Mouse (Mus musculus): ENCODE results near the gene Trmu. TPM values are rescaled to one million over a fixed set of nuclear protein-coding genes. Genes with fewer than 3 reads are reported as not detected.

The Trmu gene
- polyA plus RNA-seq (2015; fragmentation: Nextera tagmentation; extraction: Ambion mirVana) = 26.5 and 26.6 TPM in 2 replicates

DNA sequence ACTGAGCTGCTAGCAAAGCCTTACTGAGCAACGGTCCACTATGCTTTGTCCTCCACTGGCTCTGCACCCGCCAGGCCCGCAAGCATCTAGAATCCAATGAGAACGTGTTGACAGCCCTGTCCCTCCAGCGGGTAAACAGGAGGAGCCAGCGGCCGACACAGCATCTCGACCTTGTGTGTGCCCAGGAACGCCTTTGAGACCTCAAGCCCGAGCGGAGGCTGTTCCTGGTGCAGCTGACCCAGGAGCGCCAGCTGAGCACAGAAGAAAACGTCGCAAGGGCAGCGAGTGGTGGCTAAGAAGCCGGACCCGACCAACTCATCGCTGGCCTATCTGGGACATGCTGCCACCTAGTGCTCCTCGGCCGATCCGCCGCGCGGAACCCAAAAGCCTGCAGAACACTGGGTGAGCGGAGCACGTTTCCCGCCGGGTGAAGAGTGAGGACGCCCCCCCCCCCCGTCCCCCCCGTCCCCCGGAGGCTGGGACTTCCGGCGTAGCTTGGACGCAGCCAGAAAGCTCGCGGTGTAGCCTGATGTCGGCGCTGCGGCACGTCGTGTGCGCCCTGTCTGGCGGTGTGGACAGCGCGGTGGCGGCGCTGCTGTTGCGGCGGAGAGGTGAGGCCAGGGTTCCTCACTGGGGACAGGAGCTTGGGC, at the start of gene Trmu:
Gene Trmu (plus strand): TSS at position 465 of the 650 bp plus-strand sequence.
- Histone ChIP-seq H3K9me3 (ENCODE audit: low read length) (no peaks in the 10 kb centered on the region), H3K27me3 (replicated peaks; ENCODE audit: insufficient read depth, low read length) (no peaks in the 10 kb centered on the region), H3K4me3 (ENCODE audit: low read depth, low read length) (peak within 1 kb of the TSS; percentile 64), H3K4me1 (ENCODE audit: insufficient read depth, low read depth, low read length) (no peaks in the 10 kb centered on the region; the same call in 1 of the 2 replicates), H3K27ac (ENCODE audit: low read length) (peak within 1 kb of the TSS; percentile 87), H3K36me3 (ENCODE audit: insufficient read depth, low read length) (peaks cover 4% of the 10 kb centered on the region; the same call in 1 of the 2 replicates), H3K4me2 (replicated peaks; ENCODE audit: low read depth, low read length) (peak within 1 kb of the TSS; percentile 77), H3K9ac (replicated peaks; ENCODE audit: low read depth) (peak within 1 kb of the TSS; percentile 70)
- WGBS = 2% methylated on average over 47 of the region's 50 CpGs
- DNase-seq (ENCODE audit: low spot score) = peak; percentile 96
- TF ChIP-seq EP300 (IDR thresholded peaks at IDR 0.05) (no peak), CTCF (IDR thresholded peaks at IDR 0.05) (peak; percentile 76)
- peak; percentile 97 for ATAC-seq

DNA sequence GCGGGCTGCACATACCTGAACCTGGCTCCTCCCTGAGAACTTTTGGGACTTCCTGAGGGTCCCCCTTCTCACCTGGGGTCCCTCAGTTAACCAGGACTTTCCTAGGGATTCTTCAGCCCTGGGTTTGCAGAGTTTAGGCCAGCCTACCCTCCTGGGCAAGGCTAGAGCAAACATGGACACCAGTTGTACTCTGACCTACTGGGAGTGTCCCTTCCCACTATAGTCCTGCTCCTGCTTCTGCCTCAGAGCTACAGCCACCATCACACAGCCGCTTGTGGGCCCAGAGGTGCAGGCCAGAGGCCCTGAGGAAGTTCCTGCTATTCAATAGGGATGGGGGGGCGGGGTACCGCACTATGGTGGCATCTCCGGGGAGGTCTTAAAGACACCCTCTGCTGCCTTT, 49.6 kb upstream of the Trmu start:
- ATAC-seq = no peak
- no peak overlapping the region for H3K27ac ChIP-seq (ENCODE audit: low read length)

DNA sequence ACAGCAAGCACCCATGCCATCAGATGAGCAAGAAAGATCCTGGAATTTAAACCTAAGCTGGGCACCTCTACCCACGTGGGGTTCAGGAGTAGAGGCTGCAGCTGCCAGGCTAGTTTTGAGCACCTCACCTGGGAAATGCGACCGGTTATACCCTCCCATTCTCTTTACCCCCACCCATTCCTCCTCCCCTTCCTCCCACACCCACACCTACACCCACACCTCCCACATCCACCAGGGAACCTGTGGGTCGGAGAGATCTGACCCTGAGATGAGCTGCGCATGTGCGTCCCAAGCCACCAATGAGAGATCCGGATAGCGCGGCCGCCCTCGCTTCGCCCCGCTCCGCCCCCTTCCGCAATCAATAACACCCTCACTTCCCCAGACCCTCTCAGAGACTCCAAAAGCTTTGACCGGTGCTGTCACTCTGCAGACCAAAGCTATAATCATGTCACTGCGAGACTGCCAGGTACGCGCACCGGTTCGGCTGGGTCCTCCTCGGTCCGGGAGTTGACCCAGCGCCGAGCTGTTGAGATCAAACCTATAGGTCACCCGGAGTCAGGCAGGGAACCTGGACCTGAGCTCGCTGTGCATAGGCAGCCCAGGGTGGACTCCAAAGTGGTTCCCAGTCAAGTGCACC, 47.0 kb upstream of the Trmu start, which contains the start of gene Ttc38:
Gene Ttc38 (plus strand): TSS at position 353 of the 637 bp plus-strand sequence.
- ATAC-seq = peak; percentile 93
- WGBS = 2% methylated on average over 27 of the region's 27 CpGs
- Histone ChIP-seq H3K36me3 (ENCODE audit: insufficient read depth, low read length) (no peaks in the 10 kb centered on the region), H3K27me3 (replicated peaks; ENCODE audit: insufficient read depth, low read length) (no peaks in the 10 kb centered on the region), H3K4me1 (ENCODE audit: insufficient read depth, low read depth, low read length) (no peaks in the 10 kb centered on the region; the same call in 1 of the 2 replicates), H3K9ac (replicated peaks; ENCODE audit: low read depth) (peak within 1 kb of the TSS; percentile 55), H3K9me3 (ENCODE audit: low read length) (no peaks in the 10 kb centered on the region), H3K4me3 (ENCODE audit: low read depth, low read length) (peak within 1 kb of the TSS; percentile 49), H3K27ac (ENCODE audit: low read length) (peak within 1 kb of the TSS; percentile 48), H3K4me2 (replicated peaks; ENCODE audit: low read depth, low read length) (peak within 1 kb of the TSS; percentile 53)
- DNase-seq (ENCODE audit: low spot score) = peak; percentile 89
- no peak for TF ChIP-seq CTCF (IDR thresholded peaks at IDR 0.05)
- no peak for TF ChIP-seq EP300 (IDR thresholded peaks at IDR 0.05)

More for the DNA sequence above, 49.6 kb upstream of the Trmu start:
- WGBS = 75% methylated on average over 5 of the region's 5 CpGs
- TF ChIP-seq CTCF (IDR thresholded peaks at IDR 0.05) (no peak), EP300 (IDR thresholded peaks at IDR 0.05) (no peak)
- H3K9ac ChIP-seq (replicated peaks; ENCODE audit: low read depth) = no peak overlapping the region
- no peaks in the 10 kb centered on the region; the same call in 1 of the 2 replicates for H3K4me1 ChIP-seq (ENCODE audit: insufficient read depth, low read depth, low read length)
- H3K36me3 ChIP-seq (ENCODE audit: insufficient read depth, low read length) = no peaks in the 10 kb centered on the region
- no peaks in the 10 kb centered on the region for H3K27me3 ChIP-seq (replicated peaks; ENCODE audit: insufficient read depth, low read length)
- H3K4me2 ChIP-seq (replicated peaks; ENCODE audit: low read depth, low read length) = no peak overlapping the region
- no peak for DNase-seq (ENCODE audit: low spot score)
- no peak overlapping the region for H3K4me3 ChIP-seq (ENCODE audit: low read depth, low read length)
- H3K9me3 ChIP-seq (ENCODE audit: low read length) = no peaks in the 10 kb centered on the region

DNA sequence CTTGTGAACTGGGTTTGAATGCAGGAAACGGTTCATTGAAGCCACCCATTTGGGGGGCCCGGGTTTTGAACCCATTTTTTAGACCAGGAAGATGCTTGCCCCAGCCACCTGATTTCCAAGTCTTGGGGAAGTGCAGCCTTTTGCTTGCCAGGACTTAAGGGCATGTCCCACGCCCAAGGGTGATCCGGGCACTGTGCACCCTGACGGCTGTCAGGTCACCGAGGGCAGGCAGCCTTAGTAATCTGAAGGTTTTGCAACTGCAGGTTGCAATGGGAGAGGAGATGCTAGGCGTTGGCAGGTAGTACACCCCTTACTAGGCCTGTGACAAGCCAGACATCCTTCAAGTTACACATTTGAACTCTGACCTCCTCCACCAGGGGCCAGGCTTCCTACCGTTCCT, 46.5 kb upstream of the Trmu start:
- TF ChIP-seq EP300 (IDR thresholded peaks at IDR 0.05) (no peak), CTCF (IDR thresholded peaks at IDR 0.05) (no peak)
- Histone ChIP-seq H3K4me2 (replicated peaks; ENCODE audit: low read depth, low read length) (peak overlapping the region; percentile 53), H3K27ac (ENCODE audit: low read length) (peak overlapping the region; percentile 48), H3K4me3 (ENCODE audit: low read depth, low read length) (peak overlapping the region; percentile 49), H3K9me3 (ENCODE audit: low read length) (no peaks in the 10 kb centered on the region), H3K9ac (replicated peaks; ENCODE audit: low read depth) (peak overlapping the region; percentile 55; the same call in 1 of the 2 replicates), H3K4me1 (ENCODE audit: insufficient read depth, low read depth, low read length) (no peaks in the 10 kb centered on the region; the same call in 1 of the 2 replicates), H3K27me3 (replicated peaks; ENCODE audit: insufficient read depth, low read length) (no peaks in the 10 kb centered on the region), H3K36me3 (ENCODE audit: insufficient read depth, low read length) (no peaks in the 10 kb centered on the region)
- WGBS = 45% methylated on average over 8 of the region's 8 CpGs
- DNase-seq (ENCODE audit: low spot score) (no peak), ATAC-seq (0 out of 2 replicates have a peak, but pooled peaks have one; percentile 15)

DNA sequence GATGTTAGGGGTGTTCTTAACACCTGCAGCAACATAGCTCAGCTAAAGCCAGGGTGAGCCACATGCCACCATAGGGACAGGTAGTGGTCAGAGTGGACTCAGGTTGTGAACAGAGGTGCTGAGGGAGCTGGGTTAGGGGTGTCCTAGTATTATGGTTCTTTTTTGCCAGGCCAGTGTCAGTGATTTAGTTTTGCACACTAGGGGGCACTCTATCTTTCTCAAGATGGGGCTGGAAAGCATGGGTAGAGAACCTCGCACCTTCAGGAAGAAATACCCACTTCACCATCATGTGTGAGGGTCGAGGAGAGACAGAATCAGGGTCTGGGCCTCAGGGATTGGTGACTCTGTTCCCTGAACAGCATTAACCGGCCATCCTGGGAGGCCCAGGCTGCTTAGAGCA, 43.8 kb upstream of the Trmu start:
- TF ChIP-seq EP300 (IDR thresholded peaks at IDR 0.05) = no peak
- TF ChIP-seq CTCF (IDR thresholded peaks at IDR 0.05) = peak; percentile 41
- ATAC-seq (no peak), DNase-seq (ENCODE audit: low spot score) (no peak)
- no peaks in the 10 kb centered on the region for H3K27me3 ChIP-seq (replicated peaks; ENCODE audit: insufficient read depth, low read length)
- no peak overlapping the region for H3K27ac ChIP-seq (ENCODE audit: low read length)
- H3K4me3 ChIP-seq (ENCODE audit: low read depth, low read length) = no peak overlapping the region
- WGBS = 45% methylated on average over 3 of the region's 3 CpGs
- H3K9me3 ChIP-seq (ENCODE audit: low read length) = no peaks in the 10 kb centered on the region
- H3K36me3 ChIP-seq (ENCODE audit: insufficient read depth, low read length) = no peaks in the 10 kb centered on the region
- H3K4me2 ChIP-seq (replicated peaks; ENCODE audit: low read depth, low read length) = no peak overlapping the region
- no peaks in the 10 kb centered on the region; the same call in 1 of the 2 replicates for H3K4me1 ChIP-seq (ENCODE audit: insufficient read depth, low read depth, low read length)
- no peak overlapping the region for H3K9ac ChIP-seq (replicated peaks; ENCODE audit: low read depth)

DNA sequence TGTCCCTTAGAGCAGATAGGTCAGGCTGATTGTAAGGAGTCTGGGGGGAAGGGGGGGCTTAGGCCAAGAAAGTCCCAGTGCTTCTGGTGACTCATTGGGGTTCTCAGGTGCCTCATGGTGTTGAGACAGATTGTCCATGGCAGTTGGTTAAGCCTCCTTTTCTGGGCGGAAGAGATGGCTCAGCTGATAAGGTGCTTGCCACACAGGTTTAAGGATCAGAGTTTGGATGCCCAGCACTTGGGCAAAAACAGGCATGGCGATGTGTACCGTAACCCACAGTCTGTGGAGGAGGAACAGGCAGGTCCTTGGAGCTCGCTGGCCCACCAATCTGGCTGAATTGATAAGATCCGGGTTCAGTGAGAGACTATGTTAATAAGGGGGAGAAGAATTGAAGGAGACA, 42.2 kb upstream of the Trmu start:
- Histone ChIP-seq H3K27me3 (replicated peaks; ENCODE audit: insufficient read depth, low read length) (no peaks in the 10 kb centered on the region), H3K9ac (replicated peaks; ENCODE audit: low read depth) (no peak overlapping the region), H3K27ac (ENCODE audit: low read length) (no peak overlapping the region), H3K4me3 (ENCODE audit: low read depth, low read length) (no peak overlapping the region), H3K4me1 (ENCODE audit: insufficient read depth, low read depth, low read length) (no peaks in the 10 kb centered on the region; the same call in 1 of the 2 replicates), H3K9me3 (ENCODE audit: low read length) (no peaks in the 10 kb centered on the region), H3K4me2 (replicated peaks; ENCODE audit: low read depth, low read length) (no peak overlapping the region), H3K36me3 (ENCODE audit: insufficient read depth, low read length) (no peaks in the 10 kb centered on the region)
- DNase-seq (ENCODE audit: low spot score) (no peak), ATAC-seq (no peak)
- 88% methylated on average over 5 of the region's 5 CpGs for WGBS
- TF ChIP-seq CTCF (IDR thresholded peaks at IDR 0.05) = no peak
- no peak for TF ChIP-seq EP300 (IDR thresholded peaks at IDR 0.05)

All from lung, postnatal 0 days (tissue).